Mouse (Mus musculus) ovary, postnatal 36 days (tissue): ENCODE results near the gene Gss.
"Not testable (repeated sequence)": the region's sequence is repeated elsewhere in the genome, so short reads cannot be mapped to it uniquely, and the experiment has no call there.

Experiments
- DNase-seq: peaks from one replicate; pipeline ENCODE4 v3.0.0; 2022; ENCODE audit warnings: low spot score, mixed read lengths

Gene Gss

DNA sequence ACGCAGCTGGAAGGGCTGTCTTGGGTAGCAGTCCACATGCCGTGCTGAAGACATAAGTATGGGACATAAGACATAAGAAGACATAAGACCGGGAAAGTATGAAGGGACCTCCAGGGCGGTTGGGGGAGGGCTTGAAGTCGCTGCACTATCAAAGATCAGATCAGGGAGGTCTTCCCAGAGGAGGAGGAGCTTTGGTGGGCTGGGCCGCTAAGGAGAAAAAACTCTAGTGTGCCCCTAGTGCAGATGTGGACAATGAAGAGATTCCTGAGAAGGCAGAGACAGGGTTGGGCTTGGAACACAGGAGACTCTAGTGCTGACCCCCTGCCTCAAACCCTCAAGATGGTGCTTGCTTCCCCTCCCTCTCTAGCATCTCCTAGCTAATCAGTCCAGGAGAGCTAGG, 24.4 kb upstream of the Gss start:
- no peak for DNase-seq

- DNase-seq: no peak
Measured at GRCm38 (mm10) chr2:155613953-155614352, 21.3 kb upstream of the Gss start.

- peak; percentile 67 for DNase-seq
Measured at GRCm38 (mm10) chr2:155613326-155613755, 20.7 kb upstream of the Gss start.

- no peak for DNase-seq
Measured at GRCm38 (mm10) chr2:155611834-155612550, 19.4 kb upstream of the Gss start.

DNA sequence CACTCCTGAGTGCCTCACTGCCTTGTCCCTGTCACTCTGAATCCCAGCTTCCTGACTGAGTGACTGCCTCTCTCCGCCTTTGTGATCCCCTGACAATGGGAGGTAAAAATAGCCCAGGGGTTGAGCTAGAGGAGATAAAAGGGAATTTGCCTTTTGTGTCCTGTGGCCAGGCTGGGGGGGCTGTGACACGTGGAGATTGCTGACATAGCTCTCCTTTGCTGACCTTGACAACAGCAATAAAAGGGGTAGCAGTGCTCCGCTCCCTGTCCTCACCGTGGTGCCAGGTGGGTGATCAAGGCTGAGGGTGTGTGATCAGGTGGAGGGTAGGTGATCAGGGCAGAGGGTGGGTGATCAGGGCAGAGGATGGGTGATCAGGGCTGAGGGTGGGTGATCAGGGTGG, 18.4 kb upstream of the Gss start, which contains the start of gene Myh7b:
Myh7b (plus strand) TSS at position 235 of the 400 bp plus-strand sequence.
- DNase-seq: no peak

DNA sequence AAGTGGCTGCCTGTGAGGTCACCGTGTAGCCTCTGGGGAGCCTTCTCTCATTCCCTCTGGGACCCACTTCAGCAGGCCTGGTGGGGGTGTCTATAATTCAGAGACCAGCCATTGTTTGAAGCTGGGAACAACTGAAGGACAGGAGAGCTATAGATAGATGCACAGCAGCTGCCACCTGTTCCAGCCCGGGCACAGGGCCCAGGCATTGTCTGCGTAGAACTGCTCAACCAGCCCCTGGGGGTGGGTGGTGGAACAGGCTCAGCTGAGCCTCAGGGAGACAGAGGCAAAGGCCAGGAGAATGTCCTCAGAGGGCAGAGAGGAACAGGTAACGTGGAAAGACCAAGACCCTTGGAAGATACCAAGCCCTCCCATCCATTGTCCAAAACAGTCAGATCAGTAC, 13.8 kb upstream of the Gss start:
- no peak for DNase-seq

- not testable (repeated sequence) for DNase-seq
Measured at GRCm38 (mm10) chr2:155605236-155605589, 12.6 kb upstream of the Gss start.

DNA sequence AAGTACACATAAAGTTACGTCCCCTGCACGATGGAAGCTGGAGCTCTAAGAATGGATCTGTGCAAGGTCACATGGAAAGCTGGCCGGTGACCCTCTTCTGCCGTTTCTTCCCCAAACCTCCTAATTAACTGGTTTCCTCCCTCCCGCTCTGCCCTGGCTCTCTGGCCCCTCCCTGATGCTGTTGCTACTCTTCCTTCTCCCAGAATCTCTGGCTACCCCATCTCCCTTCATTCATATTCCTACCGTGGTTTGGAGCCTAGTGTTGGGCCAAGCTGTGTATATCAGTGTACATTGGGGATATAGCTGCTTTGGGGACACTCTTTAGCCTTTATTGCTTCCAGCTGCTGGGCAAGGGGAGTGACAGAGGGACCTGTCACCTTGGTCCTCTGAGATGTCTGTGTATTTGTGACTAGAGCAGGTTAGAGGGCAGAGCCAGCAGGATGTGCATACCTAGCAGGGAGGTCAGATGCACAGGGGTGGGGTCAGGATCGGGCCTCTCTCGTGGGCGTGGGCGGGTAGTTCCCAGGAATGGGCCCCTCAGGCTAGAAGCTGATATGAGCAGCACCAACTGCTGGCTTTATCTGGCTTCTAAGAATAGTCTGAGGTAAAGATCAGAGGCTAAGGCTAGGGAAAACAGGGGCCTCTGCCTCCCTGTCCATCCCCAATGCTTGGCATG, 12.1 kb upstream of the Gss start:
- no peak for DNase-seq

GRCm38 (mm10) chr2:155603707-155604106, 11.1 kb upstream of the Gss start:
- DNase-seq: no peak

DNA sequence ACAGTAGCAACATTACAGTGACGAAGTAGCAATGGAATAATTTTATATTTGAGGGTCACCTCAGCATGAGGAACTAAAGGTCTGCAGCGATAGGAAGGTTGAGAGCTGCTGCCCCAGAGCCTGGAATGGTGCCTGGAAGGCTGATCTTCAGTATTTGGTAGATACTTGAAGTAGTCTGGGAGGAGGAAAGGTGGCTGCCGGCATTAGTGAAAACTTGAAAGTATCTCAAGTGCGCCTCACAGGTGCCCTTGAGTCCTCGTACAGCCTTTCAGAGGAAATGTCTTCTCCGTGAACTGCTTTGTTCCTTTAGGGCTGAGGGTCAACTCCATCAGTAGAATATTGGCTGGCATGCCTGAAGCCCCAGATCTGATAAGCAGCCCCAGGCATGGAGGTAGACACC, 2.9 kb upstream of the Gss start:
- no peak for DNase-seq

- no peak for DNase-seq
Measured at GRCm38 (mm10) chr2:155592854-155593283, 259 bp upstream of the Gss start.

DNA sequence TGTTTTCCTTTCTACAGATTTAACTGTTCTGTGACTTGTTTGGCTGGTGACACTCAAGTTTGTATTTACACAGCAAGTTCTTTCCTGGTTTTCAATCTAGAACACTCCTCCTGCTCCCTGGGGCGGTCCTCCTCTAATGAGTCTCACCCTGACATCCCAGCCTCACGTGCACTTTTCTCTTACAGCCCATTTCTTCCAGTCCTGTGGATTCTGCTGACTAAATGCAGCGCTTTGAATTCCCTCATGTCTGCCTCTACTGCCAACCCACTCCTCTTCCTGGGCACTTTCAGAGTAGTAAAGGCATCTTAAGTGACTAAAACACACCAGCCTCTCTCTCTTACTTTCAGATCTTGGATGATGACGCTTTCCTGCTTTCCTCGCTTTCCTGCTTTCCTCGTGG, 934 bp downstream of the Gss start:
- DNase-seq: no peak

- no peak for DNase-seq
Measured at GRCm38 (mm10) chr2:155590876-155591275, 1.7 kb downstream of the Gss start.

- DNase-seq: no peak
Measured at GRCm38 (mm10) chr2:155589521-155589920, 3.1 kb downstream of the Gss start.

GRCm38 (mm10) chr2:155588136-155588535, 4.5 kb downstream of the Gss start:
- no peak for DNase-seq

- DNase-seq: no peak
Measured at GRCm38 (mm10) chr2:155585486-155585885, 7.1 kb downstream of the Gss start.

DNA sequence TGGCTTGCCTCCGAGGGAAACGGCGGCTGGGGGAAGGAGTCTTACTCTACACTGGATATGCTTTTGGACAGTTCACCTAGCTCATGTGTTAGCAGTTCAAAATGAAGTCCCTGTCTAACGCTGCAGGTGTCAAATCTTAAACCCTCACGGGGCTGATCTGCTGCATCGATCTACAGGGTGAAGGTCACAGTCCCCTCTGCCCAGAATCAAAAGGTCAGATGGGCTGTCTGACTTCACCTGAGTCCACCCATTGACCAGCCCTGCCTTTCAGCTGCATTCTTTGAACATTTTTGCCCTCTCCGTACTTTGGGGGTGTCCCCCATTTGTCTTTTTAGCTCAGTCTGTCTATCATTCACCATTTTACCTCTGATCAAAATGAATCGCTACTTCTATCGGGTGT, 7.5 kb downstream of the Gss start:
- no peak for DNase-seq

DNA sequence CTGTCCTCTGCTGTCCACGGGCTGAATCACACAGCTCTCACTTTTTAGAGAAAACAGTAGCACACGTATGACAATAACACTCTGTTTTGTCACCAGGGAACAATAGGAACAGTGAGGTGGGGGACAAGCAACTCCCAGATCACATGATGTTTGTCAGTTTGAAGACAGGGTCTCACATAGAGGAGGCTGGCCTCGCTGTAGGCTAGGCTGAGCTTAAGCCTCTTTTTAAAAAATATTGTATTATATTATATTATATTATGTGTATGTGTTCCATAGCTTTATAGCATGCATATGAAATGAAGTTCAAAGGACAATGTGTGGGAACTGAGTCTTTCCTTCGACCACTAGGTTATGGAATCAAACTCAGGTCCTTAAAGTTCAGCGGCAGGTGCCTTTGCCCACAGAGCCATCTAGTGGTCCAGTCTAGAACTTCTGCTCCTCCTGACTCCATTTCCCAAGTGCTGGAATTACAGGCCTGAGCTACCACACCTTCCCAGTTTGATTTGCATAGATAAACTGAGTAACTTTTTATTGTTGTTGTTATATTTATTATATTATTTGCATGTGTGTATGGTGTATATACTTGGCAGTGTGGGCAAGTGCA, 8.6 kb downstream of the Gss start:
- peak; percentile 23 for DNase-seq

- no peak for DNase-seq
Measured at GRCm38 (mm10) chr2:155582996-155583395, 9.6 kb downstream of the Gss start.

DNA sequence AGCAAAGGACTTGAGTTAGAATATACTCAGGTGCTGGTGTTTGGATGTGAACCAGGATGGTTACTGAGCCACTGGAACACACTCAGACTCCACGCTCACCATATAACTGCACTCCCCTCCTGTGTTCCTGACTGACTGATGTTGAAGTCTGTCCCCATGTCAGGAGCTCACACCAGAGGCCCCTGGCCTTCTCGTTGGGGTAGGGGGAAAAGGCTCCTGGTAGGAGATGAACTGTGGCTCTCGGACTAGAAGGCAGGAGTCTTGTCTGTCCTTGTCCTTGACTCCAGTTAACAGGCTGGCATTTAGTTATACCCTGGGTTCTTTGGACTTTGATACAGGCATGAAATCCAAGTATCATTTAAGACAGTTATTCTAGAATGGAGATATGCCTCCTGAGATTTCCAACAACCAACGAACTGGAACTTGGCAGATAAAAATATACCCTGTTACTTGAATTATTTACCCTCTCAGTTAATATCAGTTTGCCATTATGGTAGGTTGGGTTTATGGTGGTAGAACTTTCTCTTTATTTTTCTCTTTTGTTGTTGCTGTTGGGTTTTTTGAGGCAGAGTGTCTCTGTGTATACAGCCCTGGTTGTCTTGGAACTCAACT, 10.1 kb downstream of the Gss start:
- no peak for DNase-seq

GRCm38 (mm10) chr2:155580331-155580730, 12.3 kb downstream of the Gss start:
- DNase-seq: no peak

DNA sequence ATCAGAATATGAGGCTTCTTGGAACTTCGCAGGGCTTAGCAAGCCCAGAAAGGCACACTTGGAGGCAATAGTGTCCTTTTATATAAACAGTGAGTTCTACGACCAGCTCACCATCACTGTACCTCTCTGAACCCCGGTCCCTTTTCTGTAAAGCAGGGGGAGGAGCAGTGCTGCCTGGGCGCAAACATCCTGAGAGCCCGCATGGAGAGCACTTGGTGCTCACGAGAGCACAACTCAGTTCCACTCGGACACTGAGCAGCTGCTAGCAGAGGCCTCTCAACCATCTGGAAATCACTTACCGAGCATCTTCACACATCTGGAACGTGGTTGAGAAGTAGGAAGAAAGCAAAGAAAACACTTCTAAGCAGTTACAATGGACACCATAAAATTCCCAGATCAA, 16.0 kb downstream of the Gss start:
- no peak for DNase-seq

DNA sequence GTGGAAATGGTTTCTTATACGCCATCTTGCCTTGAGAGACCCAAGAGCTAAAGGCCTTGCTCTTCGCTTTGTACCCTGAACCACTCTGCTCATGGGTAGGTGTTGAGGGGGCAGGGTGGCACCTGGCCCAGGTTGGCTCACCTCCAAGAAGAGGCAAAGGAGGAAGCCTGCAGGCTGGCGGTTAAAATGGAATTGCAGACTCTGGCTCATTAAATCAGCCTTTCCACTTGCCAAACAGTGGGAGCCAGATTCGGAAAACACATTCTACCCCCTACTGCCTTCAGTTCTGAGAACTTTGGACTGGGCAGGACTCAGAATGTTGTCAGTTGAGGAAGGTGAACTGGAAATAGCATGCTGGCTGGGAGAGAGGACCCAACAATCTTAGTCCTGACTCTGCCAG, 17.9 kb downstream of the Gss start:
- DNase-seq: no peak
